Mouse (Mus musculus): ENCODE results near the gene Zbtb14. TPM values are rescaled to one million over a fixed set of nuclear protein-coding genes. Genes with fewer than 3 reads are reported as not detected.

The Zbtb14 gene
- polyA plus RNA-seq, 2 experiments: 5.3 to 7.6 TPM

GRCm38 (mm10) chr17:69398092-69398491 is 15.2 kb downstream of the Zbtb14 start:
- no peaks in the 10 kb centered on the region for H3K27me3 ChIP-seq (ENCODE audit: control insufficient read depth, insufficient read depth, low read length)
- no peaks in the 10 kb centered on the region for H3K9me3 ChIP-seq (ENCODE audit: control insufficient read depth, low read length)
- no peak for ATAC-seq (ENCODE audit: insufficient read depth)
- H3K9ac ChIP-seq (replicated peaks): no peak overlapping the region
- H3K27ac ChIP-seq: no peak overlapping the region
- TF ChIP-seq CTCF (IDR thresholded peaks at IDR 0.05; ENCODE audit: low read depth): no peak
- TF ChIP-seq EP300 (IDR thresholded peaks at IDR 0.05; ENCODE audit: low read depth): no peak
- H3K4me3 ChIP-seq (ENCODE audit: insufficient read depth in 1 of 2, low read depth in 2 of 2, low read length in 2 of 2): no peak overlapping the region
- H3K4me2 ChIP-seq (ENCODE audit: low read depth): no peak overlapping the region
- peaks cover 8 to 24% of the 10 kb centered on the region in 2 experiments for H3K4me1 ChIP-seq (replicated peaks; ENCODE audit: control insufficient read depth in 2 of 2, insufficient read depth in 2 of 2, low read length in 1 of 2)
- no peaks in the 10 kb centered on the region for H3K36me3 ChIP-seq (replicated peaks; ENCODE audit: control insufficient read depth, insufficient read depth, low read depth)
- no peak for DNase-seq (ENCODE audit: low read depth in 3 of 3, low spot score in 3 of 3)

- TF ChIP-seq CTCF (IDR thresholded peaks at IDR 0.05; ENCODE audit: low read depth) (peak; percentile 50; the same call in 1 of the 2 replicates), EP300 (IDR thresholded peaks at IDR 0.05; ENCODE audit: low read depth) (no peak)
- Histone ChIP-seq H3K4me2 (ENCODE audit: low read depth) (no peak overlapping the region), H3K9me3 (ENCODE audit: control insufficient read depth, low read length) (no peaks in the 10 kb centered on the region), H3K4me3 (ENCODE audit: insufficient read depth in 1 of 2, low read depth in 2 of 2, low read length in 2 of 2) (no peak overlapping the region), H3K36me3 (replicated peaks; ENCODE audit: control insufficient read depth, insufficient read depth, low read depth) (no peaks in the 10 kb centered on the region), H3K4me1 (replicated peaks; ENCODE audit: control insufficient read depth in 2 of 2, insufficient read depth in 2 of 2, low read length in 1 of 2) (peaks cover 8 to 19% of the 10 kb centered on the region in 2 experiments), H3K27ac (no peak overlapping the region), H3K27me3 (ENCODE audit: control insufficient read depth, insufficient read depth, low read length) (no peaks in the 10 kb centered on the region), H3K9ac (replicated peaks) (no peak overlapping the region)
- WGBS (ENCODE audit: insufficient replicate concordance): 52% methylated on average over 2 of the region's 2 CpGs
- ATAC-seq (ENCODE audit: insufficient read depth) (0 out of 2 replicates have a peak, but pooled peaks have one; percentile 38), DNase-seq (ENCODE audit: low read depth in 3 of 3, low spot score in 3 of 3) (no peak)
These were observed 18.3 kb downstream of the Zbtb14 start for GRCm38 (mm10) chr17:69401146-69401545.

GRCm38 (mm10) chr17:69416163-69416562 is 33.3 kb downstream of the Zbtb14 start:
- H3K36me3 ChIP-seq (replicated peaks; ENCODE audit: control insufficient read depth, insufficient read depth, low read depth): no peaks in the 10 kb centered on the region
- peak overlapping the region; percentile 82; the same call in 1 of the 2 replicates for H3K27ac ChIP-seq
- H3K4me3 ChIP-seq (ENCODE audit: insufficient read depth in 1 of 2, low read depth in 2 of 2, low read length in 2 of 2): peak overlapping the region; percentile 84 to 93
- peaks cover 10 to 11% of the 10 kb centered on the region in 2 experiments for H3K4me1 ChIP-seq (replicated peaks; ENCODE audit: control insufficient read depth in 2 of 2, insufficient read depth in 2 of 2, low read length in 1 of 2)
- H3K9ac ChIP-seq (replicated peaks): peak overlapping the region; percentile 96
- DNase-seq (ENCODE audit: low read depth in 3 of 3, low spot score in 3 of 3) (no peak), ATAC-seq (ENCODE audit: insufficient read depth) (no peak)
- H3K4me2 ChIP-seq (ENCODE audit: low read depth): peak overlapping the region; percentile 89
- H3K27me3 ChIP-seq (ENCODE audit: control insufficient read depth, insufficient read depth, low read length): no peaks in the 10 kb centered on the region
- TF ChIP-seq CTCF (IDR thresholded peaks at IDR 0.05; ENCODE audit: low read depth): no peak
- TF ChIP-seq EP300 (IDR thresholded peaks at IDR 0.05; ENCODE audit: low read depth): no peak
- no peaks in the 10 kb centered on the region for H3K9me3 ChIP-seq (ENCODE audit: control insufficient read depth, low read length)

GRCm38 (mm10) chr17:69416920-69417661 is 34.2 kb downstream of the Zbtb14 start:
- Histone ChIP-seq H3K27me3 (ENCODE audit: control insufficient read depth, insufficient read depth, low read length) (no peaks in the 10 kb centered on the region), H3K9me3 (ENCODE audit: control insufficient read depth, low read length) (no peaks in the 10 kb centered on the region), H3K36me3 (replicated peaks; ENCODE audit: control insufficient read depth, insufficient read depth, low read depth) (no peaks in the 10 kb centered on the region), H3K4me2 (ENCODE audit: low read depth) (peak overlapping the region; percentile 89), H3K27ac (peak overlapping the region; percentile 82), H3K4me3 (ENCODE audit: insufficient read depth in 1 of 2, low read depth in 2 of 2, low read length in 2 of 2) (peak overlapping the region; percentile 84 to 93), H3K9ac (replicated peaks) (peak overlapping the region; percentile 96), H3K4me1 (replicated peaks; ENCODE audit: control insufficient read depth in 2 of 2, insufficient read depth in 2 of 2, low read length in 1 of 2) (peaks cover 11 to 12% of the 10 kb centered on the region in 2 experiments)
- ATAC-seq (ENCODE audit: insufficient read depth): peak; percentile 100
- WGBS (ENCODE audit: insufficient replicate concordance): under 1% methylated on average over 56 of the region's 56 CpGs
- no peak for TF ChIP-seq EP300 (IDR thresholded peaks at IDR 0.05; ENCODE audit: low read depth)
- no peak for TF ChIP-seq CTCF (IDR thresholded peaks at IDR 0.05; ENCODE audit: low read depth)
- peak; percentile 81 to 86 (median 83) for DNase-seq (ENCODE audit: low read depth in 3 of 3, low spot score in 3 of 3)

GRCm38 (mm10) chr17:69417724-69418373 is 35.0 kb downstream of the Zbtb14 start:
- no peaks in the 10 kb centered on the region for H3K36me3 ChIP-seq (replicated peaks; ENCODE audit: control insufficient read depth, insufficient read depth, low read depth)
- peak overlapping the region; percentile 84 to 93 for H3K4me3 ChIP-seq (ENCODE audit: insufficient read depth in 1 of 2, low read depth in 2 of 2, low read length in 2 of 2)
- peak; percentile 38 for ATAC-seq (ENCODE audit: insufficient read depth)
- H3K27ac ChIP-seq: peak overlapping the region; percentile 82
- no peaks in the 10 kb centered on the region for H3K9me3 ChIP-seq (ENCODE audit: control insufficient read depth, low read length)
- H3K4me2 ChIP-seq (ENCODE audit: low read depth): peak overlapping the region; percentile 89
- peak overlapping the region; percentile 96 for H3K9ac ChIP-seq (replicated peaks)
- 2% methylated on average over 26 of the region's 26 CpGs for WGBS (ENCODE audit: insufficient replicate concordance)
- TF ChIP-seq CTCF (IDR thresholded peaks at IDR 0.05; ENCODE audit: low read depth): no peak
- TF ChIP-seq EP300 (IDR thresholded peaks at IDR 0.05; ENCODE audit: low read depth): no peak
- no peaks in the 10 kb centered on the region for H3K27me3 ChIP-seq (ENCODE audit: control insufficient read depth, insufficient read depth, low read length)
- peaks cover 11 to 12% of the 10 kb centered on the region in 2 experiments for H3K4me1 ChIP-seq (replicated peaks; ENCODE audit: control insufficient read depth in 2 of 2, insufficient read depth in 2 of 2, low read length in 1 of 2)
- DNase-seq (ENCODE audit: low read depth in 3 of 3, low spot score in 3 of 3): peak in 1 of 3 experiments; percentile 14

All from liver, embryonic 14.5 days (tissue).